Mouse (Mus musculus): ENCODE data around the gene Ubqln4. TPM values are rescaled to one million over a fixed set of nuclear protein-coding genes. Genes with fewer than 3 reads are reported as not detected.

The Ubqln4 gene
- total and polyA plus RNA-seq, 3 experiments = 43.6 to 171 (median 83.0) TPM

GRCm38 (mm10) chr3:88570341-88570740 lies 16.8 kb downstream of the Ubqln4 start:
- Histone ChIP-seq H3K4me3 (ENCODE audit: control insufficient read depth in 1 of 2, insufficient read depth in 1 of 2, low read depth in 2 of 2, low read length in 2 of 2) (no peak overlapping the region), H3K9ac (ENCODE audit: control insufficient read depth, low read depth, low read length, poor library complexity, severe bottlenecking) (no peak overlapping the region), H3K27ac (ENCODE audit: control insufficient read depth, low read depth, low read length) (no peak overlapping the region), H3K9me3 (replicated peaks; ENCODE audit: insufficient read depth, low read length) (no peaks in the 10 kb centered on the region), H3K4me1 (ENCODE audit: control insufficient read depth in 1 of 2, insufficient read depth in 2 of 2, low read length in 2 of 2) (no peaks in the 10 kb centered on the region), H3K27me3 (ENCODE audit: control insufficient read depth in 1 of 2, insufficient read depth in 2 of 2, low read length in 2 of 2) (no peaks in the 10 kb centered on the region), H3K79me2 (ENCODE audit: control insufficient read depth, insufficient read depth, low read length, poor library complexity) (no peaks in the 10 kb centered on the region), H3K36me3 (ENCODE audit: control insufficient read depth in 1 of 2, insufficient read depth in 2 of 2, low read length in 2 of 2) (peaks cover 0 to 20% of the 10 kb centered on the region in 2 experiments; a peak in 2 of 4 replicates)
- DNase-seq (ENCODE audit: low read depth, low spot score) = no peak
- no peak for TF ChIP-seq USF1 (IDR thresholded peaks at IDR 0.05; ENCODE audit: low read depth, low read length)
- TF ChIP-seq MEF2A (IDR thresholded peaks at IDR 0.05; ENCODE audit: extremely low read depth, insufficient replicate concordance, low read depth, low read length, poor library complexity, severe bottlenecking) = no peak
- TF ChIP-seq UBTF (IDR thresholded peaks at IDR 0.05; ENCODE audit: borderline replicate concordance, insufficient read depth, low read depth, low read length) = no peak
- TF ChIP-seq BHLHE40 (IDR thresholded peaks at IDR 0.05; ENCODE audit: borderline replicate concordance, low read depth, low read length) = no peak
- no peak for TF ChIP-seq MAFK (IDR thresholded peaks at IDR 0.05; ENCODE audit: borderline replicate concordance, low read depth, low read length)
- TF ChIP-seq HCFC1 (IDR thresholded peaks at IDR 0.05; ENCODE audit: low read depth, low read length) = no peak
- TF ChIP-seq NRF1 (IDR thresholded peaks at IDR 0.05; ENCODE audit: insufficient read depth, low read depth, low read length, poor library complexity, severe bottlenecking) = no peak

- Histone ChIP-seq H3K4me3 (ENCODE audit: control insufficient read depth in 1 of 2, insufficient read depth in 1 of 2, low read depth in 2 of 2, low read length in 2 of 2) (no peak overlapping the region), H3K4me1 (ENCODE audit: control insufficient read depth in 1 of 2, insufficient read depth in 2 of 2, low read length in 2 of 2) (no peaks in the 10 kb centered on the region), H3K27me3 (ENCODE audit: control insufficient read depth in 1 of 2, insufficient read depth in 2 of 2, low read length in 2 of 2) (no peaks in the 10 kb centered on the region), H3K27ac (ENCODE audit: control insufficient read depth, low read depth, low read length) (no peak overlapping the region), H3K9ac (ENCODE audit: control insufficient read depth, low read depth, low read length, poor library complexity, severe bottlenecking) (no peak overlapping the region), H3K79me2 (ENCODE audit: control insufficient read depth, insufficient read depth, low read length, poor library complexity) (no peaks in the 10 kb centered on the region), H3K9me3 (replicated peaks; ENCODE audit: insufficient read depth, low read length) (no peaks in the 10 kb centered on the region), H3K36me3 (ENCODE audit: control insufficient read depth in 1 of 2, insufficient read depth in 2 of 2, low read length in 2 of 2) (peaks cover 0 to 12% of the 10 kb centered on the region in 2 experiments; a peak in 2 of 4 replicates)
- no peak for DNase-seq (ENCODE audit: low read depth, low spot score)
- TF ChIP-seq ZKSCAN1 (IDR thresholded peaks at IDR 0.05; ENCODE audit: low read depth, low read length) (no peak), MAZ (IDR thresholded peaks at IDR 0.05; ENCODE audit: low read depth, low read length) (no peak), MYC (IDR thresholded peaks at IDR 0.05; ENCODE audit: low read depth, low read length) (no peak), RAD21 (IDR thresholded peaks at IDR 0.05; ENCODE audit: low read depth, low read length) (no peak), MYB (IDR thresholded peaks at IDR 0.05; ENCODE audit: low read depth, low read length) (no peak), ETS1 (IDR thresholded peaks at IDR 0.05; ENCODE audit: low read depth, low read length) (no peak), POLR2AphosphoS2 (IDR thresholded peaks at IDR 0.05; ENCODE audit: low read length) (no peak), TBP (IDR thresholded peaks at IDR 0.05; ENCODE audit: low read depth, low read length) (no peak), CTCF (IDR thresholded peaks at IDR 0.05 in 2 of 3, conservative IDR thresholded peaks at IDR 0.05 in 1 of 3; ENCODE audit: control insufficient read depth in 1 of 3, insufficient read depth in 1 of 3, low read depth in 2 of 3, low read length in 3 of 3, poor library complexity in 1 of 3, severe bottlenecking in 1 of 3) (no peak), UBTF (IDR thresholded peaks at IDR 0.05; ENCODE audit: borderline replicate concordance, insufficient read depth, low read depth, low read length) (no peak), EP300 (IDR thresholded peaks at IDR 0.05; ENCODE audit: low read depth in 1 of 2, low read length in 2 of 2) (no peak), POLR2A (IDR thresholded peaks at IDR 0.05; ENCODE audit: control insufficient read depth in 1 of 2, insufficient read depth in 1 of 2, low read depth in 1 of 2, low read length in 2 of 2, poor library complexity in 1 of 2) (no peak), USF2 (IDR thresholded peaks at IDR 0.05; ENCODE audit: borderline replicate concordance in 1 of 2, insufficient read depth in 1 of 2, low read depth in 1 of 2, low read length in 2 of 2) (no peak), BHLHE40 (IDR thresholded peaks at IDR 0.05; ENCODE audit: borderline replicate concordance, low read depth, low read length) (no peak)
These were observed 18.3 kb downstream of the Ubqln4 start for GRCm38 (mm10) chr3:88571856-88572255.

Data from MEL (cell line).